Mouse (Mus musculus): ENCODE results near the gene Nol8. TPM values are rescaled to one million over a fixed set of nuclear protein-coding genes. Genes with fewer than 3 reads are reported as not detected.

Gene Nol8
- total and polyA plus RNA-seq, 3 experiments, result 20.1 to 484 (median 26.2) TPM

DNA sequence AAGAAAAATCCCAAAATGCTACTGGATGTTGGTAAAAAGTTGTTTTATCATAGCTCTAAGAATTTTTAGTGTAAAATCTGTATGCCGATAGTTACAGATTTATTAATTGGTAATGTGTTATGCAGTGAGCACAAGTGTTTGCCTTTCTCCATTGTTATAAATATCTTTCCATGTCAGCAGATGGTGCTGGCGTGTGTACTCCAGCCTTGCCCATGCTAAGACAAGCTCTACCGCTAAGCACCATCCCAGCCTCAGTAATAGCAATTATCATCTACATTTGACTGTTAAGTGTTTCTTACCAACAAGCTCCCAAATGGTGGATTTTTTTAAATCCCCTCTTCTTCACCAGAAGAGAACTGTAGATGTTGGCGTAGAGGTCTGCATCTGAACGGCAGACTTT lies 38.2 kb downstream of the Nol8 start:
- H3K9me3 ChIP-seq (replicated peaks; ENCODE audit: insufficient read depth, low read length), result no peaks in the 10 kb centered on the region
- peaks cover 21% of the 10 kb centered on the region for H3K79me2 ChIP-seq (ENCODE audit: control insufficient read depth, insufficient read depth, low read length, poor library complexity)
- H3K4me3 ChIP-seq (ENCODE audit: control insufficient read depth in 1 of 2, insufficient read depth in 1 of 2, low read depth in 2 of 2, low read length in 2 of 2), result no peak overlapping the region
- peaks cover 2 to 49% of the 10 kb centered on the region in 2 experiments; a peak in 3 of 4 replicates for H3K36me3 ChIP-seq (ENCODE audit: control insufficient read depth in 1 of 2, insufficient read depth in 2 of 2, low read length in 2 of 2)
- DNase-seq (ENCODE audit: low read depth, low spot score), result no peak
- H3K27ac ChIP-seq (ENCODE audit: control insufficient read depth, low read depth, low read length), result no peak overlapping the region
- H3K4me1 ChIP-seq (ENCODE audit: control insufficient read depth in 1 of 2, insufficient read depth in 2 of 2, low read length in 2 of 2), result no peaks in the 10 kb centered on the region
- no peaks in the 10 kb centered on the region for H3K27me3 ChIP-seq (ENCODE audit: control insufficient read depth in 1 of 2, insufficient read depth in 2 of 2, low read length in 2 of 2)
- no peak overlapping the region for H3K9ac ChIP-seq (ENCODE audit: control insufficient read depth, low read depth, low read length, poor library complexity, severe bottlenecking)
- TF ChIP-seq KAT2A (conservative IDR thresholded peaks at IDR 0.05; ENCODE audit: low read depth, low read length), result no peak
- TF ChIP-seq EP300 (IDR thresholded peaks at IDR 0.05; ENCODE audit: low read depth in 1 of 2, low read length in 2 of 2), result no peak
- TF ChIP-seq CHD2 (IDR thresholded peaks at IDR 0.05; ENCODE audit: low read length), result no peak
- TF ChIP-seq MYC (IDR thresholded peaks at IDR 0.05; ENCODE audit: low read depth, low read length), result no peak
- no peak for TF ChIP-seq TAL1 (IDR thresholded peaks at IDR 0.05; ENCODE audit: low read length)
- no peak for TF ChIP-seq ZNF384 (IDR thresholded peaks at IDR 0.05; ENCODE audit: low read depth, low read length)
- no peak for TF ChIP-seq MXI1 (IDR thresholded peaks at IDR 0.05; ENCODE audit: low read depth, low read length)
- TF ChIP-seq SIN3A (IDR thresholded peaks at IDR 0.05; ENCODE audit: low read length), result no peak
- no peak for TF ChIP-seq ZMIZ1 (IDR thresholded peaks at IDR 0.05; ENCODE audit: low read depth, low read length)

DNA sequence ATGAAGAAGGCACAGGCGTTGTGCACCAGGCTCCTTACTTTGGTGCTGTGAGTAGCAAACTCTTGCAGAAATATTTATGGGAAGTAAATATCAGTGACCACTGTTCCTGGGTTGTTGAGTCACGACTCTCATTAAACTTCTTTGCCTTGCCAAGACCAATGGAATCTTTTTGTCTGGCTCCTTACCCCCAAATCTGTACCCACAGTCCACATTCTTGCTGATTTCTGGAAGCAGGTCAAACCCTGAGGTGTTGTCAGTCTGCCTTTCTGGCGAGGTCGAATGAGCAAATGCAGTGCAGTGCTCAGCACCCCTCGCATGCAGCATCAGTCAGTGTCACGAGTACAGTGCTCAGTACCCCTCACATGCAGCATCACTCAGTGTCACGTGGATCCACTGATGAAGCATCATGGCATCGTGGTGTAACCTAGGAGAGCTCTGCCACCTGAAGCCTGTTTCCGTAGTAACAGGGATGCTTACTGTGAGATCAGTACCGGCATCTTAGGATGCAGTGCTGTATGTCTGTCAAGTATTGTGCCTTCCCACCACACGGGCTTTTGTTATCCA lies 50.4 kb downstream of the Nol8 start:
- no peak for TF ChIP-seq UBTF (IDR thresholded peaks at IDR 0.05; ENCODE audit: borderline replicate concordance, insufficient read depth, low read depth, low read length)
- H3K9me3 ChIP-seq (replicated peaks; ENCODE audit: insufficient read depth, low read length), result no peaks in the 10 kb centered on the region
- H3K27ac ChIP-seq (ENCODE audit: control insufficient read depth, low read depth, low read length), result no peak overlapping the region
- H3K36me3 ChIP-seq (ENCODE audit: control insufficient read depth in 1 of 2, insufficient read depth in 2 of 2, low read length in 2 of 2), result peaks cover 0 to 26% of the 10 kb centered on the region in 2 experiments; a peak in 2 of 4 replicates
- no peak overlapping the region for H3K9ac ChIP-seq (ENCODE audit: control insufficient read depth, low read depth, low read length, poor library complexity, severe bottlenecking)
- H3K27me3 ChIP-seq (ENCODE audit: control insufficient read depth in 1 of 2, insufficient read depth in 2 of 2, low read length in 2 of 2), result no peaks in the 10 kb centered on the region
- H3K4me3 ChIP-seq (ENCODE audit: control insufficient read depth in 1 of 2, insufficient read depth in 1 of 2, low read depth in 2 of 2, low read length in 2 of 2), result no peak overlapping the region
- peaks cover 3% of the 10 kb centered on the region; the same call in 1 of the 2 replicates for H3K79me2 ChIP-seq (ENCODE audit: control insufficient read depth, insufficient read depth, low read length, poor library complexity)
- H3K4me1 ChIP-seq (ENCODE audit: control insufficient read depth in 1 of 2, insufficient read depth in 2 of 2, low read length in 2 of 2), result no peaks in the 10 kb centered on the region
- DNase-seq (ENCODE audit: low read depth, low spot score), result no peak

DNA sequence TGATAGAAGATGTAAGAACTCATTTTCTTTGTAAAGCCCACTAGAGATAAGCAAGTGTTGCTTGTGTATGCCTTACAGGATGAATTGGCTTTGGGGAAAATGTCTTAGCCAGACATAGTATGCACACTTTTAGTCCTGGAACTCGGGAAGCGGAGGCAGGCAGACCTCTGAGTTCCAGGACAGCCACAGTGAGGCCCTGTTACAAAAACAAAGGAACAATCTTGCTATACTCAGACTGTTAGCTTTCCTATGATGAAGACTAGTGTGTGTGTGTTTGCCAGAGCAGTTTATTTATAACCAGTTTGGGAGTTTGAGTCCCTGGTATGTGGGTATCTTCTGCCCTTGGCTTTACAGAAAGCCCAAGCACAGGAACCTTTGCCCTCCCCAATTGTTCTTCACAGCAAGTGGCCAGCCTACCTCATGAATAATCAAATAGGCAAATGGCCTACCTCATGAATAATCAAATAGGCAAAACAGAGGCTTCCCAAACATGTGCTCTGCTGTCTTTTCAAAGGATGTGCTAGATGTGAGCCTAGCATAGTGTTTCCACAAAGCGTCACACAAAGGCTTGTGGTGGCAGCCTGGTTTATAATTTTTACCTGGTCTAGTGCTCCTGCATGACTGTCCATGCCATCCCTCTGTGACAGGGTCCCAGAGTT lies 53.3 kb downstream of the Nol8 start:
- TF ChIP-seq ZNF384 (IDR thresholded peaks at IDR 0.05; ENCODE audit: low read depth, low read length) (no peak), ZC3H11A (IDR thresholded peaks at IDR 0.05; ENCODE audit: low read depth, low read length) (no peak), MAFK (IDR thresholded peaks at IDR 0.05; ENCODE audit: borderline replicate concordance, low read depth, low read length) (no peak), GABPA (IDR thresholded peaks at IDR 0.05; ENCODE audit: low read depth, low read length) (no peak), EP300 (IDR thresholded peaks at IDR 0.05; ENCODE audit: low read depth in 1 of 2, low read length in 2 of 2) (no peak), POLR2AphosphoS2 (IDR thresholded peaks at IDR 0.05; ENCODE audit: low read length) (no peak), MEF2A (IDR thresholded peaks at IDR 0.05; ENCODE audit: extremely low read depth, insufficient replicate concordance, low read depth, low read length, poor library complexity, severe bottlenecking) (no peak)
- Histone ChIP-seq H3K79me2 (ENCODE audit: control insufficient read depth, insufficient read depth, low read length, poor library complexity) (0 out of 2 replicates have a peak, but pooled peaks cover 2% of the 10 kb centered on the region), H3K27me3 (ENCODE audit: control insufficient read depth in 1 of 2, insufficient read depth in 2 of 2, low read length in 2 of 2) (no peaks in the 10 kb centered on the region), H3K27ac (ENCODE audit: control insufficient read depth, low read depth, low read length) (no peak overlapping the region), H3K9me3 (replicated peaks; ENCODE audit: insufficient read depth, low read length) (no peaks in the 10 kb centered on the region), H3K4me1 (ENCODE audit: control insufficient read depth in 1 of 2, insufficient read depth in 2 of 2, low read length in 2 of 2) (peaks cover 2 to 5% of the 10 kb centered on the region in 2 experiments), H3K4me3 (ENCODE audit: control insufficient read depth in 1 of 2, insufficient read depth in 1 of 2, low read depth in 2 of 2, low read length in 2 of 2) (no peak overlapping the region), H3K9ac (ENCODE audit: control insufficient read depth, low read depth, low read length, poor library complexity, severe bottlenecking) (no peak overlapping the region), H3K36me3 (ENCODE audit: control insufficient read depth in 1 of 2, insufficient read depth in 2 of 2, low read length in 2 of 2) (peaks cover 8 to 39% of the 10 kb centered on the region in 2 experiments)
- DNase-seq (ENCODE audit: low read depth, low spot score), result no peak
